Mouse (Mus musculus) myocyte (in vitro differentiated cells): ENCODE measurements around the gene Grb2.

Experiments used
- MAX ChIP-seq: IDR thresholded peaks from one replicate; pipeline ENCODE4 v1.6.1; 2011; ENCODE audit warnings: low read depth, mild to moderate bottlenecking, control low read depth
- POLR2A ChIP-seq: IDR thresholded peaks from one replicate; pipeline ENCODE4 v1.6.1; 2011; ENCODE audit warnings: low read depth, mild to moderate bottlenecking, control low read depth, moderate library complexity; ENCODE audit not compliant: insufficient read length

DNA sequence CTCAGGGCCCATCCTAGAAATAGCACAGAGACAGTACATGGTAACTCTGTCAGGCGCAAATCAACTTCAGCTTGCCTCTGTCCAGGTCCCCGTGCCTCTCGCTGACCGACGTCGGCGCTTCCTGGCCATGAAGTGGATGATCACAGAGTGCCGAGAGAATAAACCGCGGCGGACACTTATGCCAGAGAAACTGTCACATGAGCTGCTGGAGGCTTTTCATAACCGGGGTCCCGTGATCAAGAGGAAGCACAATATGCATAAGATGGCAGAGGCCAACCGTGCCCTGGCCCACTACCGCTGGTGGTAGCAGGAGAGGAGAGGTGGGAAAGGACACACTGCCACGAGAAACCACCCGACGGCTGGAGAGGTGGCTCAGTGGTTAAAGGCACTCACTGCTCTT, 101.7 kb downstream of the Grb2 start:
- TF ChIP-seq POLR2A (no peak), MAX (no peak)
